Mouse (Mus musculus): ENCODE measurements around the gene Senp3.
"Not testable (repeated sequence)": the region's sequence is repeated elsewhere in the genome, so short reads cannot be mapped to it uniquely, and the experiment has no call there.

The Senp3 gene

DNA sequence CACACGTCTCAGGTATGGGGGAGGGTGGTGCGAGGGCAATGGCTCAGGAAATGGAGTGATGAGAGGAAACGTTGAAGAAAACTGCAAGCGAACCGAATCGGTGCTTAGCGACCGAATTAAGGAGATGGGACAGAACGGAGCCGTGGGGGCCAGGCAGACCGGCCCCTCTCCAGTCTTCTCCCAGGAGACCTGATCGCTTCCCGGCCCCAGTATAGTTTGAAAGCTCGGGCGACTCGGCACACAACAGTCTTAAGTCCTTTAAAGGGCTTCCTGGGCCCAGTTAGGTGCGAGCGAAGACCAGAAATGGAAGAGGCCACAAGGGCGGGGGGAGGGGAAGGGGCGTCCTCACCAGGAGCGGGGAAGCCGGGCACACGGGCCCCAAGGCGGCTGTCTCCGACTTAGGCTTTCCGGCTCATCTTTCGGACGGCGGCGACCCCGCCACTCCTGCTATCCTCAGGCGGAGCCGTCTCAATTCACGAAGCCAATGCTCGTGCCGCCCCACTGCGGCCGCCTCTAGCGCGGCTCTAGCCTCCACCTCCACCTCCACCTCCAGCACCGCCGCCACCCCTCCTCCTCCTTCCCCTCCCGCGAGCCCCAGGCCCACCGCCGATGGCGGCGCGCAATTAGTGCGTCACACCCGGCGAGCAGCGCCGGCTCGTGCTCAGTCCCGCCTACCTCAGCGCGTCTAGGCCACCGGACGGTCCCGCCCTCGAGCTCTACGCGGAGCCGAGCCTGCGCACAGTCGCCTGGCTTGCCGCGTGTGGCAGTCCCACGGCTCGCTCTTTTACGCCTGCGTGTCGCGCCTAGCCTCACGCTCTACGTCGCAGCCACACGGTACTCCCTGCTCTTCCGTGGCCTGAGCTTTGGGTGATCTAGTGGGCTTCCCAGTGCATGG lies at the start of gene Senp3:
Gene Senp3 (minus strand): TSS at position 771 of the 895 bp plus-strand sequence.
- DNase-seq, result peak; percentile 95

DNA sequence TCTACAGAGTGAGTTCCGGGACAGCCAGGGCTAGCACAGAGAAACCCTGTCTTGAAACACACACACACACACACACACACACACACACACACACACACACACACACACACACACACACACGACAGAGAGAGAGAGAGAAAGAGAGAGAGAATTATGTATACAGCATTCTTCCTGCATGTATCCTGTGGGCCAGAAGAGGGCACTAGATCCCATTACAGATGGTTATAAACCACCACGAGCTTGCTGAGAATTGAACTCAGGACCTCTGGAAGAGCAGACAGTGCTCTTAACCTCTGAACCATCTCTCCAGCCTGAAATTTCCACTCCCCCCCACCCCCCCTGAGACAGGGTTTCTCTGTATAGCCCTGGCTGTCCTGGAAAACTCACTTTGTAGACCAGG lies 49.5 kb upstream of the Senp3 start:
- DNase-seq, result not testable (repeated sequence)

- peak; percentile 26 to 68 for DNase-seq
Measured at GRCm38 (mm10) chr11:69729063-69729462, 47.2 kb upstream of the Senp3 start.

DNA sequence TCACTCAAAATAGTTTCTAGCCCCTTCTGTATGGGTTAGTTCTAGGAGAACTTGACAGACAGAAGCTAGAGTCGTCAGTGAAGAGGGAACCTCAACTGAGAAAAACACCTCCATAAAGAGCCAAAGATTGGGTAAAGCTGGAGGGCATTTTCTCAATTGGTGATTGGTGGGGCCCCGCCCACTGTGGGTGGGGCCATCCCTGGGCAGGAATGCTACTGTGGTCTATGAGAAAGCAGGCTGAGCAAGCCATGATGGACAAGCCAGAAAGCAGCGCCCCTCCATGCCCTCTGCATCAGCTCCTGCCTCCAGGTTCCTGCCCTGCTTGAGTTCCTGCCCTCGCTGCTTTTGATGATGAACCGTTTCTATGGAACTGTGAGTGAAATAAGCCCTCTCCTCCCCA lies 44.1 kb upstream of the Senp3 start:
- no peak for DNase-seq

DNA sequence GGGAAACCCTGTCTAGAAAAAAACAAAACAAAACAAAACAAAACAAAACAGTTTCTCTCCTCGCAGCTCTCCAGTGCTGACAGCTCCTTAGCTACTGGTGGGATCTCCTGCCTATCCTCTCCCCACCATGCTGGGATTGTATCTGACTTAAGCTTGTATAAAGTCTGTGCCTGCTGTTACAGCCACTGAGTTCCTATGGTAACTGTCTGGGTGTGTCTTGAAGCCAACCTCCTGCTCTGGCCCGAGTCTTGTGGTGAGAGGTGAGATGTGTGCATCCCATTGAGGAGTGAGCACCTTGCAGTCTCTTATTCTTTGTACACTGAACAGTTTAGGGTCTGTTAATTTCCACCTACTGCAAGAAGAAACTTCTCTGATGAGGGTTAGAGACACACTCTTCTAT lies 41.2 kb upstream of the Senp3 start:
- DNase-seq, result no peak

- no peak for DNase-seq
Measured at GRCm38 (mm10) chr11:69720852-69721251, 39.0 kb upstream of the Senp3 start.

DNA sequence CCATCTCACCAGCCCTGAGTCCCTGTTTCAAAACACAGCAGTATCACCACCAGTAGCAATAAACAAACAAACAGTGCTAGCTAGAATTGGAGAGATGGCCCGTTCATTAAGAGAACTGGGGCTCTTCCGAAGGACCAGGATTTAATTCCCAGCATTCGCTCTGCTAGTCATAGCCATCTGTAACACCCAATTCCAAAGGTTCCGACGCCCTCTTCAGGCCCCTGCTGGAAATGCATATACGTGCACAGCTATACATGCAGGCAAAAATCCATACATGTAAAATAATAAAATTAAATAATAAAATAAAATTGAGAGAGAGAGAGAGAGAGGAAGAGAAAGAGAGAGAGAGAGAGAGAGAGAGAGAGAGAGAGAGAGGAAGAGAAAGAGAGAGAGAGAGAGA lies 37.5 kb upstream of the Senp3 start:
- no peak for DNase-seq

GRCm38 (mm10) chr11:69718661-69719060 lies 36.8 kb upstream of the Senp3 start:
- peak in 1 of 2 experiments; percentile 28 for DNase-seq

GRCm38 (mm10) chr11:69716953-69717352 lies 35.1 kb upstream of the Senp3 start:
- DNase-seq, result no peak

DNA sequence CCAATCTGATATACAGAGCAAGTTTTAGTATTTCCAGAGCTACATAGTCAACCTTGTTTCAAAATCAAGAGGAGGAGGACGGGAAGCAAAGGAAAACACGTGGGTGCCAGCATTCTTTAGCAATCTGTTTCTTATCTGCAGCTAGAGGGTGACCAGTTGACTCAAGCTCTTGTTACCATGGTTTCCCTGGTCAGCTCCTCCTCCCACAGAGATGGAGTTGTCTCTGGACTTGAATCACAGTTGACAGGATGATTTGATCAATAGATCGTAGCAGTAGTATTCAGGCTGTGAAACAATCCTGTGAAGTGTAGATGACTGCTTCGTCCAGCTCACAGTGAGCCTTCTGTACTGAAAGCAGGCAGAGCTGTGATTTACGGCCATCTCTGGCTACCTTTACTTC lies 34.0 kb upstream of the Senp3 start:
- DNase-seq, result no peak

DNA sequence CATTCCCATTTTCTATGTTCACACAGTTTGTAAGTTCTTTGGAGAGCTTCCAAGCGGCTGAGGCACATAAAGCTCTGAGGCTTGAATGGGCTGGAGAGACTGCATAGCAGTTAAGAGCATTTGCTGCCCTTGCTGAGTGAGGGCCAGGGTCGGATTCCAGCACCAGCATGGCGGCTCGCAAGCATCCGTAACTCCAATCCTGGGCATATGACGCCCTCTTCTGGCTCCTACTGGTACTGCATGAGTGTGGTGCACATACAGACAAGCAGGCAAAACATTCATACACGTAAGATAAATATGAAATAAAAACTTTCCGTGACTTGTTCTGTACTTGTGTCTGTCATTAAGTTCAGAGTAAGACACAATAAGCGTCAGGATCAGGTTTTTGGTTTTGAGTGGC lies 33.6 kb upstream of the Senp3 start:
- DNase-seq, result peak; percentile 47 to 75

GRCm38 (mm10) chr11:69714636-69715329 lies 32.9 kb upstream of the Senp3 start:
- DNase-seq, result peak; percentile 79 to 85

DNA sequence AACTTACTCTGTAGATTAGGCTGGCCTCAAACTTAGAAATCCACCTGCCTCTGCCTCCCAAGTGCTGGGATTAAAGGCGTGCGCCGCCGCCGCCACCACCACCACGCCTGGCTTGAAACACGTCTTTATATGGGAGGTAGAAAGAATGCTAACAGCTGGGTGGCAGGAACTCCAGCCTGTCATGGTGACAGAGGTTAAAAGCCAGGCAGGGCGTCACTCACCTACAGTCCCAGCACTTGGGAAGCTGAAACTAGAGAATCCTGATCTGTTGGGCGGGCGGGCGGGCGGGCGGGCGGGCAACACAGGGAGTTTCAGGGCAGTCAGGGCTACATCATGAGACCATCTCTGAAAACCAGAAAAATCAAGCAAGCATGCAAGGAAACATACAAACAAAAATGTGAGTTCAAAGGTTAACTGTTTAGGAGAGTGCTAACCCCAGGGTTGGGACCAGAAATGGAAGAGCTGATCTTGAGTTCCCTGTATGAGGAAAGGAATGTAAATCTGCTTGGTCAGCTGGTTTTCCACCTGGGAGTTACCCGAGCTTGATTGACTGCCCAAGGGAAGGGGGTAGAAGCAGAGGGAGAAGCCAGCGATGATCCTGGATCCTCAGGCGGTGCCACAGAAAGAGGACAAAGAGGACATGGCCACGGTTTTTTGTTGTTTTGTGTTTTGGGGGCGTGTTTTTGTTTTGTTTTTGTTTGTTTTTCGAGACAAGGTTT lies 31.2 kb upstream of the Senp3 start:
- peak; percentile 30 to 70 for DNase-seq

- no peak for DNase-seq
Measured at GRCm38 (mm10) chr11:69711082-69711481, 29.2 kb upstream of the Senp3 start.

DNA sequence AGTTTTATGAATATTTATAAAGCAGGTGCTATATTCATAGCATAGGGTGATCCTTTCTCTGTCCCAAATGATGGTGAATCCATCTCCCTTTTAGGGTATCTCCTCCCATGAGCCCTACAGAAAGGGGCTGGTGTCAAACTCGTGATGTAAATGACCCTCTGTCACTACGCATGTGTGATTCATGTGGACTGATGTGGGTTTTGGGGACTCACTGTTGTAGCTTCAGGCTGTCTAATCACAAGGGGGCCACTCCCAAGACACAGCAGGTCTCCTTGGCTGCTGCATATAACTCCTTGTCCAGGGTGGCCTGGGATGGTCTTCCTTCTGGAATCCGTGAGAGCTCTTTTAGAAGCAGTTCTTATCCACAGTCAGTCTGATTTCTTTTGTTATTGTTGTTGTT lies 28.6 kb upstream of the Senp3 start:
- no peak for DNase-seq

DNA sequence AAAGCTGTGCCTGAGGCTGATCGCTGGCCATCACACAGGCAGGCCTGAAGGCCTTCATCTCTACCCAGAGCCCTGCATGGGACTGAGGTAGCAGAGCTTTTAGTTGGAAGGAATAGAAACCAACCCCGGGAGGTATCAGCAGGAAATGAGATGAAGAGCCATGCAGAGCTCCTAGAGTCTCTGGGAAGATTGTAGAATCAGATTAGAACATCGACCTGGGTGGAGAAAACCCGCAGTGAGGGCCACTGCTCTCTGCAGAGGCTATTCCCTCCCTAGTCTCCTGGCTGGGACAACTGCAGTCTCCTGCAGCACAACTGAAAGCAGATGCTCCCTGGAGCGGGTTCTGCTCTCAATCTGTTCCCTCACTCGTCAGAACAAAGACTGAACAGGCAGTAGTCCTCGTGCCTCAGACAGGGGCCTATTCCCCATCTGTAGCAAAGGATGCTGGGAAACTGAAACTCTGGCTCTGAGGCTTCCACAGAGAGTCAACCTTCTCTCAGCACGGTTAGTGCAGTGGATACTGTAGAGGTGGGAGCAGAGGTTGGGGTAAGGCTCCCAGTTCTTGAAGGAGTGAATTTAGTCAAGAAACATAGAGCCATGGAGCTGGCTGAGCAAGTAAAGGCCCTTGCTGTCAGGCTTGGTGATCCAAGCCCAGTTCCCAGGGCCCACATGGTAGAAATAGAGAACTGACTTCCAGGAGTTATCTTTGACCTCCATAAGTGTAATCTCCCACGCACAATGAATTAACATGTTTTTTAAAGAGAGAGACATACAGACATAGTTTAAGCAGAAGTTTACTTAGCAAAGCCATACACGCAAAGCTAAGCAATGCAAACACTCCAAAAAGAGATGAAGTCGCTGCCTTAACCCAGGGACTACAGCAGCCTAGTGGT lies 27.9 kb upstream of the Senp3 start:
- DNase-seq, result no peak

- DNase-seq, result no peak
Measured at GRCm38 (mm10) chr11:69708614-69709265, 26.9 kb upstream of the Senp3 start.

- DNase-seq, result no peak
Measured at GRCm38 (mm10) chr11:69707873-69708381, 26.0 kb upstream of the Senp3 start.

DNA sequence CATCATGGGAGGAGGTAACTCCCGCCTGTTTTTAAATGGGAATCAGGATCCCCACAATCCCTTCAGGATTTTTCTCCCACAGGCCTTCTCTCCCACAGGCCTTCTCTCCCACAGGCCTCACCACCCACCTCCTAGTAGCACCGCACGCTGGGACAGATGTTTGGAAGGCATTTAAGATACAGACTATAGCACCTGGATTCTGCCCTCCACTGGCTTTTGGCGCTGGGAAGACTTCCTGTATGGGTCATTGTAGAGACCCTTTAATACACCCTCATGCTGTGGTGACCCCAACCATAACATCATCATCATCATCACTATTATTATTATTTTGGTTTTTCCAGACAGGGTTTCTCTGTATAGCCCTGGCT lies 25.6 kb upstream of the Senp3 start:
- DNase-seq, result no peak

GRCm38 (mm10) chr11:69706775-69707479 lies 25.0 kb upstream of the Senp3 start:
- DNase-seq, result peak; percentile 90 to 92

- DNase-seq, result no peak
Measured at GRCm38 (mm10) chr11:69704613-69705010, 22.7 kb upstream of the Senp3 start.
